Mouse (Mus musculus): ENCODE results near the gene Gpa33. TPM values are rescaled to one million over a fixed set of nuclear protein-coding genes. Genes with fewer than 3 reads are reported as not detected.
A peak's percentile ranks its signal among the peaks of the same experiment; 100 is the strongest.
"Not testable (repeated sequence)": the region's sequence is repeated elsewhere in the genome, so short reads cannot be mapped to it uniquely, and the experiment has no call there.

The Gpa33 gene
- polyA plus RNA-seq, 1 experiment from 2014 or later = 0.40 TPM

GRCm38 (mm10) chr1:166141868-166142267 lies 11.8 kb downstream of the Gpa33 start:
- H3K36me3 ChIP-seq (ENCODE audit: control insufficient read depth, insufficient read depth); H3K4me1 ChIP-seq (ENCODE audit: control insufficient read depth, low read depth, low read length); ATAC-seq (ENCODE audit: low read depth); H3K9ac ChIP-seq (ENCODE audit: low read depth, low read length); H3K4me2 ChIP-seq (ENCODE audit: low read depth, low read length); H3K27ac ChIP-seq (ENCODE audit: low read length); H3K27me3 ChIP-seq (ENCODE audit: control insufficient read depth, insufficient read depth, low read depth, low read length); H3K9me3 ChIP-seq (replicated peaks; ENCODE audit: control insufficient read depth, low read length); H3K4me3 ChIP-seq (ENCODE audit: low read depth, low read length): not testable (repeated sequence)
- WGBS (ENCODE audit: insufficient replicate concordance) = 65% methylated on average over 9 of the region's 9 CpGs

GRCm38 (mm10) chr1:166142369-166142768 lies 12.3 kb downstream of the Gpa33 start:
- H3K36me3 ChIP-seq (ENCODE audit: control insufficient read depth, insufficient read depth) = no peaks in the 10 kb centered on the region
- no peak overlapping the region for H3K4me3 ChIP-seq (ENCODE audit: low read depth, low read length)
- no peak overlapping the region for H3K9ac ChIP-seq (ENCODE audit: low read depth, low read length)
- 57% methylated on average over 6 of the region's 6 CpGs for WGBS (ENCODE audit: insufficient replicate concordance)
- no peak for ATAC-seq (ENCODE audit: low read depth)
- no peaks in the 10 kb centered on the region; the same call in 1 of the 2 replicates for H3K4me1 ChIP-seq (ENCODE audit: control insufficient read depth, low read depth, low read length)
- H3K4me2 ChIP-seq (ENCODE audit: low read depth, low read length) = no peak overlapping the region
- no peaks in the 10 kb centered on the region for H3K9me3 ChIP-seq (replicated peaks; ENCODE audit: control insufficient read depth, low read length)
- no peak overlapping the region for H3K27ac ChIP-seq (ENCODE audit: low read length)
- no peaks in the 10 kb centered on the region for H3K27me3 ChIP-seq (ENCODE audit: control insufficient read depth, insufficient read depth, low read depth, low read length)

GRCm38 (mm10) chr1:166146626-166147025 lies 16.6 kb downstream of the Gpa33 start:
- 67% methylated on average over 11 of the region's 11 CpGs for WGBS (ENCODE audit: insufficient replicate concordance)
- H3K27ac ChIP-seq (ENCODE audit: low read length) = no peak overlapping the region
- H3K4me2 ChIP-seq (ENCODE audit: low read depth, low read length) = no peak overlapping the region
- no peak overlapping the region for H3K4me3 ChIP-seq (ENCODE audit: low read depth, low read length)
- no peaks in the 10 kb centered on the region for H3K9me3 ChIP-seq (replicated peaks; ENCODE audit: control insufficient read depth, low read length)
- H3K36me3 ChIP-seq (ENCODE audit: control insufficient read depth, insufficient read depth) = no peaks in the 10 kb centered on the region
- peaks cover 8% of the 10 kb centered on the region for H3K4me1 ChIP-seq (ENCODE audit: control insufficient read depth, low read depth, low read length)
- no peaks in the 10 kb centered on the region for H3K27me3 ChIP-seq (ENCODE audit: control insufficient read depth, insufficient read depth, low read depth, low read length)
- no peak for ATAC-seq (ENCODE audit: low read depth)
- H3K9ac ChIP-seq (ENCODE audit: low read depth, low read length) = no peak overlapping the region

- Histone ChIP-seq H3K27me3 (ENCODE audit: control insufficient read depth, insufficient read depth, low read depth, low read length) (no peaks in the 10 kb centered on the region), H3K9me3 (replicated peaks; ENCODE audit: control insufficient read depth, low read length) (no peaks in the 10 kb centered on the region), H3K36me3 (ENCODE audit: control insufficient read depth, insufficient read depth) (no peaks in the 10 kb centered on the region), H3K4me2 (ENCODE audit: low read depth, low read length) (no peak overlapping the region), H3K4me3 (ENCODE audit: low read depth, low read length) (no peak overlapping the region), H3K27ac (ENCODE audit: low read length) (no peak overlapping the region), H3K9ac (ENCODE audit: low read depth, low read length) (no peak overlapping the region), H3K4me1 (ENCODE audit: control insufficient read depth, low read depth, low read length) (peaks cover 8% of the 10 kb centered on the region)
- peak; percentile 72; the same call in 1 of the 2 replicates for ATAC-seq (ENCODE audit: low read depth)
- WGBS (ENCODE audit: insufficient replicate concordance) = 29% methylated on average over 3 of the region's 3 CpGs
Observed at GRCm38 (mm10) chr1:166147657-166148056, 17.6 kb downstream of the Gpa33 start.

GRCm38 (mm10) chr1:166149441-166149840 lies 19.4 kb downstream of the Gpa33 start:
- WGBS (ENCODE audit: insufficient replicate concordance) = 54% methylated on average over 4 of the region's 4 CpGs
- no peaks in the 10 kb centered on the region for H3K36me3 ChIP-seq (ENCODE audit: control insufficient read depth, insufficient read depth)
- peaks cover 2% of the 10 kb centered on the region for H3K27me3 ChIP-seq (ENCODE audit: control insufficient read depth, insufficient read depth, low read depth, low read length)
- H3K4me1 ChIP-seq (ENCODE audit: control insufficient read depth, low read depth, low read length) = peaks cover 11% of the 10 kb centered on the region
- H3K9me3 ChIP-seq (replicated peaks; ENCODE audit: control insufficient read depth, low read length) = no peaks in the 10 kb centered on the region
- H3K27ac ChIP-seq (ENCODE audit: low read length) = no peak overlapping the region
- no peak overlapping the region for H3K9ac ChIP-seq (ENCODE audit: low read depth, low read length)
- no peak for ATAC-seq (ENCODE audit: low read depth)
- no peak overlapping the region for H3K4me3 ChIP-seq (ENCODE audit: low read depth, low read length)
- no peak overlapping the region for H3K4me2 ChIP-seq (ENCODE audit: low read depth, low read length)

GRCm38 (mm10) chr1:166150035-166150434 lies 20.0 kb downstream of the Gpa33 start:
- Histone ChIP-seq H3K27ac (ENCODE audit: low read length) (no peak overlapping the region), H3K9ac (ENCODE audit: low read depth, low read length) (no peak overlapping the region), H3K4me2 (ENCODE audit: low read depth, low read length) (no peak overlapping the region), H3K27me3 (ENCODE audit: control insufficient read depth, insufficient read depth, low read depth, low read length) (peaks cover 8% of the 10 kb centered on the region), H3K4me1 (ENCODE audit: control insufficient read depth, low read depth, low read length) (peaks cover 11% of the 10 kb centered on the region), H3K36me3 (ENCODE audit: control insufficient read depth, insufficient read depth) (no peaks in the 10 kb centered on the region), H3K4me3 (ENCODE audit: low read depth, low read length) (no peak overlapping the region), H3K9me3 (replicated peaks; ENCODE audit: control insufficient read depth, low read length) (no peaks in the 10 kb centered on the region)
- 0 out of 2 replicates have a peak, but pooled peaks have one; percentile 35 for ATAC-seq (ENCODE audit: low read depth)
- 23% methylated on average over 7 of the region's 7 CpGs for WGBS (ENCODE audit: insufficient replicate concordance)

- Histone ChIP-seq H3K9me3 (replicated peaks; ENCODE audit: control insufficient read depth, low read length) (no peaks in the 10 kb centered on the region), H3K4me1 (ENCODE audit: control insufficient read depth, low read depth, low read length) (peaks cover 11% of the 10 kb centered on the region), H3K36me3 (ENCODE audit: control insufficient read depth, insufficient read depth) (no peaks in the 10 kb centered on the region), H3K4me3 (ENCODE audit: low read depth, low read length) (no peak overlapping the region), H3K9ac (ENCODE audit: low read depth, low read length) (no peak overlapping the region), H3K27ac (ENCODE audit: low read length) (no peak overlapping the region), H3K27me3 (ENCODE audit: control insufficient read depth, insufficient read depth, low read depth, low read length) (peaks cover 15% of the 10 kb centered on the region), H3K4me2 (ENCODE audit: low read depth, low read length) (no peak overlapping the region)
- 61% methylated on average over 11 of the region's 11 CpGs for WGBS (ENCODE audit: insufficient replicate concordance)
- no peak for ATAC-seq (ENCODE audit: low read depth)
Observed at GRCm38 (mm10) chr1:166151341-166151740, 21.3 kb downstream of the Gpa33 start.

- Histone ChIP-seq H3K4me1 (ENCODE audit: control insufficient read depth, low read depth, low read length) (peaks cover 11% of the 10 kb centered on the region), H3K27me3 (ENCODE audit: control insufficient read depth, insufficient read depth, low read depth, low read length) (peaks cover 15% of the 10 kb centered on the region), H3K4me2 (ENCODE audit: low read depth, low read length) (no peak overlapping the region), H3K4me3 (ENCODE audit: low read depth, low read length) (no peak overlapping the region), H3K36me3 (ENCODE audit: control insufficient read depth, insufficient read depth) (no peaks in the 10 kb centered on the region), H3K9ac (ENCODE audit: low read depth, low read length) (no peak overlapping the region), H3K27ac (ENCODE audit: low read length) (no peak overlapping the region), H3K9me3 (replicated peaks; ENCODE audit: control insufficient read depth, low read length) (no peaks in the 10 kb centered on the region)
- ATAC-seq (ENCODE audit: low read depth) = no peak
- 80% methylated on average over 10 of the region's 10 CpGs for WGBS (ENCODE audit: insufficient replicate concordance)
Observed at GRCm38 (mm10) chr1:166152034-166152433, 22.0 kb downstream of the Gpa33 start.

- Histone ChIP-seq H3K4me1 (ENCODE audit: control insufficient read depth, low read depth, low read length) (peaks cover 2% of the 10 kb centered on the region; the same call in 1 of the 2 replicates), H3K27ac (ENCODE audit: low read length) (no peak overlapping the region), H3K4me3 (ENCODE audit: low read depth, low read length) (no peak overlapping the region), H3K9ac (ENCODE audit: low read depth, low read length) (no peak overlapping the region), H3K36me3 (ENCODE audit: control insufficient read depth, insufficient read depth) (no peaks in the 10 kb centered on the region), H3K9me3 (replicated peaks; ENCODE audit: control insufficient read depth, low read length) (no peaks in the 10 kb centered on the region), H3K27me3 (ENCODE audit: control insufficient read depth, insufficient read depth, low read depth, low read length) (peaks cover 15% of the 10 kb centered on the region), H3K4me2 (ENCODE audit: low read depth, low read length) (no peak overlapping the region; the same call in 1 of the 2 replicates)
- WGBS (ENCODE audit: insufficient replicate concordance) = 11% methylated on average over 18 of the region's 18 CpGs
- ATAC-seq (ENCODE audit: low read depth) = no peak
Observed at GRCm38 (mm10) chr1:166153351-166154120, 23.5 kb downstream of the Gpa33 start.

Data from liver, embryonic 16.5 days (tissue).